Mouse (Mus musculus): Measurements from ENCODE around the gene 1700012A03Rik.

The 1700012A03Rik gene

GRCm38 (mm10) chr6:32105547-32106275, 55.7 kb downstream of the 1700012A03Rik start:
- no peak for DNase-seq

Data from B cell, adult 2 months (primary cell).